Mouse (Mus musculus) kidney, adult 11 months (tissue): Measurements from ENCODE around the gene Stip1.

ENCODE experiments used
- DNase-seq: peaks from one replicate; pipeline ENCODE4 v3.0.0; 2022

Gene Stip1

DNA sequence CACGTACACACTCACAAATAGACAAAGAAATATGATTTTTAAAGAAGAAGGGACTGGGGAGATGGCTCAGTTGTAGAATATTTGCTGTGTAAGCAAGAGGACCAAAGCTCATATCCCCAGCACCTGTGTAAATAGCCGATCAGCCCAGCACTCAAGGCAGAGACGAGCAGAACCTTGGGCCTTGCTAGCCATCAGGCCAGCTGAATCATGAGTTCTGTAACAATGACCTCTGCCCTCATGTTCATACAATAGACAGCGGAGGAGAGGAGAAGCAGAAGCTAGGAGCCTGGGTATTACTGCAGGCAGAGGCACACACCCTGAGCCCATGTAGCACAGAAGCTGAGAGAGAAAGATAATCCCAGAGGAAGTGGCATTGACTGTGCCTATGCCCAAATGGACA, 27.3 kb downstream of the Stip1 start:
- DNase-seq: no peak

GRCm38 (mm10) chr19:7006892-7007593, 32.7 kb downstream of the Stip1 start:
- DNase-seq: no peak

GRCm38 (mm10) chr19:6999360-7000063, 40.3 kb downstream of the Stip1 start:
- no peak for DNase-seq

- DNase-seq: no peak
Observed at GRCm38 (mm10) chr19:6997721-6998290, 42.0 kb downstream of the Stip1 start.

DNA sequence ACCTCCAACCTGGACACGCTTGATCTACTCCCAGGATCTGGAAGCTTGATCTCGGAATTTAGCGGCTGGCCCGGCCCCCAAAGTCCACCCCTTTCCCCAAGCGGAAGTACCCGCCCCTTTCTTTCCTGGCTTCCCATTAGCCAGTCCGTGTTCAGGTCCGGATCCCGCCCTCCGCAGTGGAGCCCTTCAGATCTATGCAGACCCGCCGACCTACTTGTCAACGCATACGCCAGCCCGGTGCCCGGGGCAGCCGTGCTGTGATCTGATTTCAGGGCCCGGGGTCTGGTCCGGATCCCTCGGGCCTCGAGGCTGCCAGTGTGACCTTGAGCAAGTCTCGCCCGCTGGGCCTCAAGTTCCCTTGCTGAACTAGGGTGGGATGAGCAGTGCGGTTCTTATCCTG, 43.8 kb downstream of the Stip1 start, which contains the start of the genes Nudt22 and Trpt1:
TSS of gene Nudt22 (minus strand) at position 112 of the 400 bp plus-strand sequence.
TSS of gene Trpt1 (plus strand) at position 126 of the 400 bp plus-strand sequence.
- peak; percentile 95 for DNase-seq

DNA sequence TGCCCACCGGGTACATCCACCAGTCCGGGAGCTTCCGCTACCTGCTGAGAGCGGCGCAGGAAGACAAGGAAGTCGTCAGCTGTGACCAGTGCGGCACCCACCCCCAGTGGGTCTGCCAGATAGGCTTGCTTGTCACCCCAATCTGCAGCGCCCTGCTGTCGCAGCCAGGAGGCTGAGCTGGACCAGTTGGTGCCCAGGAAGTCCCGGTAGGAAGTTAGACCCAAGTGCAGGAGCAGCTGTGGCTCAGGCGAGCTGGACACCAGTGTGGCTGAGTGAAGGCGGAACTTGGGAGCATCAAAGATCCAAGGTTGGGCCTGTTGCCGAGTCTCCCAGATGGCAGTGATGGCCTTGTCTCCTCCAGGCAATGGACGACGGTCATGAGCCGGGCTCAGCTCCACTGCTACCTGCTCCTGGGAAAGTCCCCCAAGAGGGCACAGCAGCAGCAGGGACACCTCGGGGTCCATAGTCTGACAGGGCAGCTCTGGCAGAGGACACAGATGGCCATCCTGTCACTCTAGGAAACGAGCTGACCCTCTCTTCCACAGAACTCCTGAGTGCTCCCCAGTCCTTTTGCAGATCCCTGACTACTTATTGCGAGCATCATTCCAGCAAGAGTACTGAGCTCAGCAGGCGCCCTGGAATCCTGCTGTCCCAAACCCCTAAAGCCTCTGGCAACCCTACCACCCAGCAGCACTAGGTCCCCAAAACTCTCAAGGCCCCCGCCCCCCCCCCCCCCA, 44.3 kb downstream of the Stip1 start:
- DNase-seq: no peak

GRCm38 (mm10) chr19:6994489-6994888, 45.3 kb downstream of the Stip1 start:
- DNase-seq: no peak

GRCm38 (mm10) chr19:6994002-6994401, 45.8 kb downstream of the Stip1 start:
- no peak for DNase-seq

GRCm38 (mm10) chr19:6993011-6993770, 46.6 kb downstream of the Stip1 start:
- no peak for DNase-seq

DNA sequence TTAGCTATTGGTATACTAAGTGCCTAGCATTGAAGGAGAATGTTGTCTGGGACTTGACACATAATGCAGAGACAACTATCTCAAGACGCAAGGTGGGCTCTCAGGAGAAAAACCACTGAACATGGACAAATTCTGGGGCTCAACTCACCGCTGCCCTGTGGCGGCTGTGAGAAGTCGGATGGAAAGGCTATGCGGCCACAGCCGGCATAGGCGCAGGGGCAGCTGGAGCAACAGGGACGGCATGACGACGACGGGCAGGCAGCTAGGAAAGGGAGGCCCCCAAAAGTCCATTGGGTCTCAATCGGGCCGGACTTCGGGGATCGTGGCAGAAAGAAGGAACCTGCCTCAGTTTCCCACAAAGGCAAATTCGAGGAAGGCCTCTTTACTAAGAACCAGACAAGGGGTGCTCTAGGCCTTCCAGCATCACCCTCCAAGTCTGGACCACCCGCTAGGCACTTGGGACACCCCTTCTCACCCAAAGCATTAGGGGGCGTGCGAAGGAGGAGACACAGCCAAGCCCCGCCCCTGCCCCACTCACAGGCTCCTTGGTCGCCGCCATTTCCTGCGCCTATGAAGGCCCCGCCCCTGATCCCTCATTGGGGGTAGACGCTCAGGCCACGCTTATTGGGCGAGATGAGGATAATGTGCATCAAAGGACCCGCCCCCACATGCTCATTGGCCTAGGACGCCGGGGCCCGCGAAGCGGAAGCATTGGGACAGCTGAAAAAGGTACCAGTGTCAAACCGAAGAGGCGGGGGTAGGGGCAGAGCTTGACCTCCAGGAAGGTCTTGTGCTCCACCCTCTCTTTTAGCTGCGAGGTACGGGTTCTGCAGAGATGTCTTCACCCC, 47.5 kb downstream of the Stip1 start, which contains the start of gene Dnajc4:
TSS of gene Dnajc4 (minus strand) at position 562 of the 848 bp plus-strand sequence.
- peak; percentile 97 for DNase-seq

- DNase-seq: peak; percentile 9
Observed at GRCm38 (mm10) chr19:6991166-6991565, 48.6 kb downstream of the Stip1 start.

GRCm38 (mm10) chr19:6990712-6991111, 49.1 kb downstream of the Stip1 start:
- no peak for DNase-seq

DNA sequence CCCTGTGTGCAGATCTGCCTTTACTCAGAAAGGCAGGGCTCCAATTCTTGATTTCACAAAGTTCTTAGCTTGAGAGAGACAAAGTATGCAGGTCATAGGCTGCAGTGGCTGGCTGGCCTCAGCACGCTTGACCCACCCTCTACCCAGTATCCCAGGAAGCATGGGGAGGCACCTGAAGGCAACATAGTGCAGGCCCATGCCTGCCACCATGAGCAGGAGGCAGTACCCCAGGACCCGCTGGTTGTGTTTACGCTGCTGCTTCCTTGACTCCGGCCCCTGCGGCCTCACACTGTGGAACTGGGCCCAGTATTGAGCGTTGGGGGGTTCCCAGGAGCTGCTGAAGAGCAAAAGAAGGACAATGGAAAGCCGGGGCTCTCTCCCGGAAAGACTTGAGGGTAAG, 50.5 kb downstream of the Stip1 start:
- no peak for DNase-seq

- DNase-seq: no peak
Observed at GRCm38 (mm10) chr19:6987904-6988285, 51.9 kb downstream of the Stip1 start.

DNA sequence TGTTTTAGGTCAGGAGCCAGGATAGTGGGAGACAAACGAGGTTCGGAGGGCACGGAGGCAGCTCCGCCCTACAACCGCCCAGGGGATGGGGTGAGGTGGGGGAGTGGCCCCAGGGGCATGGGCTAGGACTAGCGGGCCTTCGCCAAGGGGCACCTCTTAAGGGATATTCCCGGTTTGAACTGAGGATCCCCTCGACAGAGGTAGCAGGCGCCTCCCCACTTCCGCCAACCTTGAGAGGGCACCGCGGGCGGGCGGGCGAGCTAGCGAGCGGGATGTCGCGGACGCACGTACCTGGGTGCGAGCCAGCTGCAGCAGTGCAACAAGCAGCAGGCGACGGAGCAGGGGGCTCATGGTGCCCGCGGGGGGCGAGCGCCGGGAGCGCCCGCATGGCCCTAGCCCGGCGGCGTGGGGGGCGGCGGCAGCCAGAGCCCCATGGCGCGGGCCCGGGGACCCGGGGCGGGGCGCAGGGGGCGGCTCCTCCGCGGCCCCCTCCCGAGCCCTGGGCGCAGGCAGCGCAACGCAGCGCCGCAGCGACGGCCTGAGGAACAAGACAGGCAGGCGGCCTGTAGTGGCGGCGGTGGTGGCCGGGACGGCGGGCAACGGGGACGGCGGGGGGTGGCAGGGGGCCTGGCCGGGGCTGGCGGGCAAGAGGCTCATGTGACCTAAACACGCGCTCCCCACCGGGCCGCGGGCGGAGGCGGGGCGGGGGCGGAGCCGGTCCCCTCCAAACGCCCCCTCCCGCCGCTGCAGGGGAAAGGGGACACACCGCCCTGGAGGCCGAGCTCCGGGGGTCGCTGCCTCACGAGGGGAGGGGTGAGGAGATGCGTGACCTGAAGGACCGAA, 52.5 kb downstream of the Stip1 start, which contains the start of gene Vegfb:
TSS of gene Vegfb (minus strand) at position 591 of the 843 bp plus-strand sequence.
- DNase-seq: peak; percentile 70

DNA sequence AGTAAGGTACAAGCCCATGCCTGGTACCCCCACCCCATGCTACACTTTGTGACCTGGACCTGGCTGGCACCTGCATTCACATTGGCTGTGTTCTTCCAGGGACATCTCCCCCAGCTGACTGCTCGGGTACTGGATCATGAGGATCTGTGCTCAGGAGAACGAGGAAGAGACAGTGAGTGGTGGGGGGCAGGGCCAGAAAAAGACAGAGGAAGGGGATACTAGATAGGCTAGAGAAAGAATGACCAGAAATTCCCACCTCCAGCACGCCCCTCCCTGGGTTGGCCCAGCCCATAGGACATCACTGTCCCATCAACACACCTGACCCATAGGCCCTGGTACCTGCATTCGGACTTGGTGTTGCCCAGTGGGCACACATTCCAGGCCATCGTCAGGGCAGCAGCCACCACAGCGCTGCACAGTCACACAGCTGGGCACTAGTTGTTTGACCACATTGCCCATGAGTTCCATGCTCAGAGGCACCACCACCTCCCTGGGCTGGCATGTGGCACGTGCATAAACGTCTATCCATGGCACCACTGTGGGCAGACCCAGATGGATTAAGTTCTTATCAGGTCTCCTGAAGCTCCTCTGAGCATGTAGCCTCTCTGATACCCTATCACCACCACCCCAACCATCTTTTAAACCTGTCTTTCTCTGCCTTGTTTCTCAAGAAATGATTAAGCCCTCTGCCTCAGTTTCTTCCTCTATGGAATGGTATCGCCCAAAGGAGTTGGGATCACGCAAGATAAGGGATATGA, 53.6 kb downstream of the Stip1 start:
- DNase-seq: no peak

GRCm38 (mm10) chr19:6985300-6985699, 54.5 kb downstream of the Stip1 start:
- no peak for DNase-seq

DNA sequence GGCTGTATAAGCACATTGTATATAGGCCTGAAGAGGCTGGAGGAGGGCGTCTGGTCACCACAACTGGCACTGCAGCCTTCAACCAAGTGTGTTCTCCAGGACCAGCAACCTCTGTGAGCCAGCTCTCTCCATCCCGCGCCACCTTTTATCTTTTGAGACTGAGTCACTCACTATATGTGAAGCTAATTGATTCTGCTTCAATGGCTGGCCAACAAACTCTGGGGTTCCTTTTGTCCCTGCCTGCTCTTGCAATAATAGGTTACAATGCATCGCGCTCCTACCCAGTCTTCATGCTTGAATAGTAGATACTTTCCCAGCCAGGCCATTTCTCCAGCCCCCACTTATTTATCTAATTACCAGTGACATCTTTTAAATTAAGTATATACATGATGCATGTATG, 56.1 kb downstream of the Stip1 start:
- DNase-seq: no peak

DNA sequence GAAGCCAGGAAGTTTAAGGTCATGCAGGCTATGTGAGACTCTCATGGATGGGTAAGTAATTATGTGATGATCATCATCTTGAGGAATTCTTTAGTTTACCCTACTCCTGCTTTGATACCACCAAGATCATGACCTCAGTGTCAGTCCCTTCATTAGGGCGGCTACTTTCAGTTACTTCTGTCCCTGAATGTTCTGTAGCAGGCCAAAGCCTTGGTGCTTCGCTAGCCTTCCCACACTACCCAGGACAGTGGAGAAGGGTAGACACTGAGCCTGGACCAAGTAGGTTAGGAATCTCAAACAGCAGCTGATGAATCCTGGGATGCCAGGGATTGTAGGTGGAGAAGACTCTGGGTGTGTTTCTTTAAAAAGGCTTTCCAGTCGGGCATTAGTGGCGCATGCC, 58.3 kb downstream of the Stip1 start:
- no peak for DNase-seq
